Mouse (Mus musculus) G1E (cell line): Measurements from ENCODE around the gene Myo5a.

ENCODE experiments used
- CTCF ChIP-seq: IDR thresholded peaks from 2 replicates; pipeline ENCODE4 v1.5.1; 2012; ENCODE audit warnings: low read depth, low read length, inconsistent platforms, mixed read lengths
- GATA1 ChIP-seq: IDR thresholded peaks from 2 replicates; pipeline ENCODE4 v1.6.1; 2012; ENCODE audit warnings: borderline replicate concordance, low read length, inconsistent platforms, mixed read lengths
- POLR2AphosphoS5 ChIP-seq: IDR thresholded peaks from 2 replicates; pipeline ENCODE4 v1.6.1; 2012; ENCODE audit warnings: low read depth, low read length, inconsistent platforms; ENCODE audit not compliant: insufficient replicate concordance

DNA sequence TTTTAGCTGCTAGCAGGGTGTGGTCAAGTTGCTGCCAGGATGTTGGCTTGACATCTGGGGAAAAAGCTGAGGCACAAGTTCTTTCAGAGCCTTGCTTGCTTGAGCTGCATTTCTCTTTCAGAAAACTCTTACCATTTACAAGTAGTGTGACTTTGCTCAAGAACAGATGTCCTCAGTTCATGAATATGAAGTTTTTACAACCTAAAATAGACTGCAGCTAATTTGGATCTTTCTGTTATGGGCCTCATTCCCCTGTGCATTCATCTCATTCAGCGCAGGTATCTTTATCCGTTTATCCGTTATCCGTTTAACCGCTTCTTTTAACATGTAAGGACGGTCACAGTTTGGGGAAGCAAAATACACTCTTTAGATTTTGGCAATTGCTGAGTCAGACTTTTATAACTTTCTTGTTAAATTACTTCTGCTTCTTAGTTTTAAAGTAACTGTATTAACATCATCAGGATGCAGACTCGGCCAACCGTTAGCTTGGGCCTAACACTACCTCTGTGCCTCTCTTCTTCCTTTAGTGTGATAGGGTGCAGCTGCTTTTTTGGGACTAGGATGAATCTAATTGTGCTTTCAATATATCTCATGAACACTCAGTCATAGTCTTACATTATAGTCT, 29.5 kb downstream of the Myo5a start:
- TF ChIP-seq CTCF: no peak
- no peak for TF ChIP-seq GATA1
- no peak for TF ChIP-seq POLR2AphosphoS5
